Mouse (Mus musculus) Muller cell, postnatal 12 days (primary cell): ENCODE measurements around the gene Mapk13.
A peak's percentile ranks its signal among the peaks of the same experiment; 100 is the strongest.

Experiments
- DNase-seq: peaks from one replicate; pipeline ENCODE4 v3.0.0-alpha.2; 2015; ENCODE audit errors: inconsistent ontology term

The Mapk13 gene

DNA sequence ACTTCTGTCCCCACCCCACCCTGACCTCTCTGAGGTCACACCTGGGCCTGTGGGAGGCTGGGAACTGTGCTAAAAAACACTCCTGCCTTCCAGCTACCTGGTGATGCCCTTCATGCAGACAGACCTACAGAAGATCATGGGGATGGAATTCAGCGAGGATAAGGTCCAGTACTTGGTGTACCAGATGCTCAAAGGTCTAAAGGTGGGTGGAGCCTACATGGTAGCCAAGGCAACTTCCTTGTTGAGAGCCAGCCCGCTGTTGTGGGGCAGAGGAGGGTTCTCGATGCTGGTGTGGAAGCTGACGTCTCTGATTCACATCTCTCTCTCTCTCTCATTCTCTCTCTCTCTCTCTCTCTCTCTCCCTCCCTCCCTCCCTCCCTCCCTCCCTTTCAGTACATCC is 6.1 kb downstream of the Mapk13 start:
- no peak for DNase-seq

DNA sequence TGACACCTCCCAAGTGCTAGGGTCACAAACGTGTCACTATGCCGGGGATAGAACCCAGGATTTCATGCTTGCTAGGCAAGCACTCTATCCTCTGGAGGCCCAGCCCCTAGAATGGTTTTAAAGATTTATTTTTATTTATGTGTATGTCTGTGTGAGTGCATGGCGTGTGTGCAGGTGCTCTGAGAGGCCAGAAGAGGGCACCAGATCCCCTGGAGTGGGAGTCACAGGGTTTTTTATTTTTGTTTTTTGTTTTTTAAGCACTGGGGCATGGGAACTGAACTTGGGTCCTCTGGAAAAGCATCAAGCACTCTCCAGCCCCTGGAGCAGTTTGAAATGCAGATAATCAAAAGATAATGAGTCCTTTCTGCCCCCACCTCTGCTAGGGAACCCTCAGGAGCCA is 7.7 kb downstream of the Mapk13 start:
- DNase-seq = no peak

DNA sequence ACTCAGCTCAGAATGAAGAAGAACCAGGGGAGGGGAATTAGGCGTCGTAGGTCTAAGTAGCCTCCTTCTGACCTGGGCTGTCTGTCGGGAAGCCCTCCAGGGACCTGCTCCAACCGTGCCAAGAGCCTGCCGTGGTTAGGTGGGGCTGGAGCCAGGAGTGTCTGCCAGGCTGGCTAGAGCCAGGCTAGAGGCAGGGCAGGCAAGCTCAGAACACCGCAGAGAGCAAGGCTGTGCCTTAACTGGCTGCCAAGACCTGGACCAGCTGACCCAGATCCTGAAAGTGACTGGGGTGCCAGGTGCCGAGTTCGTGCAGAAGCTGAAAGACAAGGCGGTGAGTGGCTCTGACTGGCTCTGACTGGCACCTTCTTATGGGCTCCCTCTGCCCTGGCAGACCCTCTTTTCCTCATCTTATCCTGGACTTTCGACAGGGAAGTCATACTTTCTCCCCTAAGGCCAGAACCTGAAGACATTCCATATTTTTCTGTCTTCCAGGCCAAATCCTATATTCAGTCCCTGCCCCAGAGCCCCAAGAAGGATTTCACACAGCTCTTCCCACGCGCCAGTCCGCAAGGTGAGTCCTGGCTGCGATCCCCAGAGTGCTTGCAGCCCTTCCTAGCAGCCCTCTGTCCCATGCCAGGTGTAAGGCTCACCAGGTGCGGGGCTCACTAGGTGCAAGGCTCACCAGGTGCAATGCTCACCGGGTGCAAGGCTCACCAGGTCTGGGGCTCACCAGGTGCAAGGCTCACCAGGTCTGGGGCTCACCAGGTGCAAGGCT is 8.3 kb downstream of the Mapk13 start:
- DNase-seq = no peak

DNA sequence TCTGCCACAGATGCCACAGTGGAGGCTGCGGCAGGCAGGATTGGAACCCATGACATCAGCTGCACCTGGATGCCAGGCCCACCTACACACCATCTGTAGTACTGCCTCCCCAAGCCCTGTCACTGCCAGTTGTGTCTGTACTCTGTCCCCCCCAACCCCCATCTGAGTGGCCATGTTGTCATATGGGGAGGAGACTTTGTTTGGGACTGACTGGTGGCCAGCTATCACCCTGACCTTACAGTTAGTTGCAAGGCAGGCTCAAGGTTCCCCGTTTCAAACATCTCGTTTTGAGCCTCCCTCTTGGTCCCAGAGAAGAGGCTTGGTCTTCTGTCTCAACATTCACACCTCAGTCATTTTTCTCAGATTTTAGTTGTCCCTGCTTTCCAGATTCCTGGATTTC is 10.6 kb downstream of the Mapk13 start:
- DNase-seq = no peak

DNA sequence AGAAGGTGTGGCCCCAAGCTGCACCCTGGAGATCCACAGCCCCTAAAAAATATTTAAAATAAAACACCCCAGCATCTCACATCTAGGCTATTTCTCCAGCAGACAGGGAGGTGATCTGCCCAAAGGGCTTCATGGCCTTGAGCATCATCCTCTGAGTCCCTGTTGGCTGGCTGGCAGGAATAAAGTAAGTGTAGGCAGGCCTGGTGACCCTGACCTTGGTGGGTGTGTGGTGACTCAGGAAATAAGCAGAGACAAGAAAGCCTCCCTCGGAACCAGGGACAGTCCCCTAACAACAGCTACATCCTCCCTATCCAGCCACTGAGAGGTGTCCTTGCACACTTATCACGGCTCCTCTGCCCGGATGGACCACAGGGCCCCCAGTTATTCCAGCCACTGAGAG is 11.7 kb downstream of the Mapk13 start:
- no peak for DNase-seq

DNA sequence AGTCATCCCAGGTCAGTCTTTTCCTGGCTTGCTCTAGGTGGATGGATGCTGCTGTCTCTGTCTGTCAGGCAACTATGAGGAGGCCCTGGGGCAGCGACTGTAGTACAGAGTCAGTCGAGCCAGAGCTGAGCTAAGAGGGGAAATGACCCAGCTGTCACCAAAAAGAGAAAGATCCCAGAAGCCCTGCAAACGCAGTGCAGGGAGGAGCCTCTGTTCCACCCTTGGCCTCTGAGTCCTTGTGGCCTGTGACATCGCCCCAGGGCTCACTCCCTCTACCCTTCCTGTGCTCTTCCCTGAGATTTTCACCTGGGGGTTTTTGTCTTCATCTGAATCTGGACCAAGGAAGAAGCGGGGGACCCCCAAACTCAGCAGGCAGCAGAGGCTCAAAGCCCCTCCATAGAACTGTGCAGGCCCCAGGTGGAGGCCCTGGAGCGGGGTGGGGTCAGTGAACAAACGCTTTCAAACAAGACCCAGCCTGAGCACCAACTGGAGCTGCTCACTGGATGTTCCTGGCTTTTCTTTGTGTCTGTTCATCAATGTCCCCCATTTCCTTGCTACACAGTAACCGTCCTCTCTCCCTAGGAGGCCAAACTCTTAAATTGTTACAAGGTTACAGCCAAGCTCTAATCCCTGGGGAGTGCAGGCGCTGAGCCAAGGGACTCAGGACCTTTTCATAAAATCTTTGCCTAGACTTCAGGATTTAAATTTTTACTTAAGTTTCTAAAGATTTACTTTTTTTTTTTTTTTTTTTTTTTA is 12.4 kb downstream of the Mapk13 start:
- DNase-seq = no peak

DNA sequence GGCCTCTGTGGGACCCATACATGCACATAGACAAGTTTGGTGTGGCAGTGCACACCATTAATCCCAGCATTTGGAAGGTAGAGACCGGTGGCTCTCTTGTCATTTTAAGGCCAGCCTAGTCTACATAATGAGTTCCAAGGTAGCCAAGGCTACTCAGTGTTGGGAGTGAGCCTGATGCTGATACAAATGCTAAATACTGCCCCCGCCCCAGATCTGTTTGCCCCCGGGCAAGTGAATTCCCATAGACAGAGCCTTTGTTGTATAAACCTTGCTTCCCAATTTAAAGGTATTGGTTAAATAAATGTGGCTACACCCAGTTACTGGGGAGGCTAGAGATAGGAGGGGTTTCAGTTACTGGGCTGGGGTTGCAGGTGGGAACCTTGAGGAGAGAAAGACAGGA is 15.9 kb downstream of the Mapk13 start:
- DNase-seq = no peak

DNA sequence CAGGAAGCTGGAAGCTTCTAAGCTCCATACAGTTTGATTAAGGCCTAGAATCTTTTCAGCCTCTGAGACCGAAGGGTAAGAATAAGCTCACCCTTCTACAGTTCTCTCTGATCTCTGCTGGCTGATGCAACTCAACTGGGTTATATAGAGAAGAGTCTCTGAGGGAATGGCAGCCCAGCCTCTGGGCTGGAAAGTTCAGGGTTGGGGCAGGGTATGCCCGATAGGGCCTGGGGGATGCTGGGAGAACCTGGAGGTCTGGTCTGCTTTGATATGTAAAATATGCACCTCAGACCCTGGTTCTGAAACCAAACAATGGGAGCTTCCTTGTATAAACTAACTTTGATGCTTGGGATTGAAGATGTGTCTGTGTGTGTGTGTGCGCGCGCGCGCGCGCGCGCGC is 18.4 kb downstream of the Mapk13 start:
- no peak for DNase-seq

DNA sequence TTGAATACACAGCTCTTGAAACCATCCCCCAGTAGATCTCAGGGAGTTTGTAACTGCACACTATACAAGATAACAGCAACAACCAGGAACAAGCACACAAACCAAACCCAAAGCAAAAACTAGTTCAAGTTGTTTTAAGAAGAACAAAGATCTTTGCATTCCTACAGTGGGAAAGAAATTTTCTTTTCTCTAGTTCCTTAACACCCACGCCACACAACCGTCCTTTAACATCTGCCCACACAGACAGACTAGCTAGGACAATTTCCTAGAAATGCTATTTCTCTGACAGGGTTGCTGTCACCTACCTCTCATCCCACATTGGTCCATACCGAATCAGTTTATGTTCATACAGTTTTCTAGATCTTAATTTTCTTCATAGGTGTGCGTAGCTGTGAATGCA is 27.9 kb downstream of the Mapk13 start:
- DNase-seq = no peak

DNA sequence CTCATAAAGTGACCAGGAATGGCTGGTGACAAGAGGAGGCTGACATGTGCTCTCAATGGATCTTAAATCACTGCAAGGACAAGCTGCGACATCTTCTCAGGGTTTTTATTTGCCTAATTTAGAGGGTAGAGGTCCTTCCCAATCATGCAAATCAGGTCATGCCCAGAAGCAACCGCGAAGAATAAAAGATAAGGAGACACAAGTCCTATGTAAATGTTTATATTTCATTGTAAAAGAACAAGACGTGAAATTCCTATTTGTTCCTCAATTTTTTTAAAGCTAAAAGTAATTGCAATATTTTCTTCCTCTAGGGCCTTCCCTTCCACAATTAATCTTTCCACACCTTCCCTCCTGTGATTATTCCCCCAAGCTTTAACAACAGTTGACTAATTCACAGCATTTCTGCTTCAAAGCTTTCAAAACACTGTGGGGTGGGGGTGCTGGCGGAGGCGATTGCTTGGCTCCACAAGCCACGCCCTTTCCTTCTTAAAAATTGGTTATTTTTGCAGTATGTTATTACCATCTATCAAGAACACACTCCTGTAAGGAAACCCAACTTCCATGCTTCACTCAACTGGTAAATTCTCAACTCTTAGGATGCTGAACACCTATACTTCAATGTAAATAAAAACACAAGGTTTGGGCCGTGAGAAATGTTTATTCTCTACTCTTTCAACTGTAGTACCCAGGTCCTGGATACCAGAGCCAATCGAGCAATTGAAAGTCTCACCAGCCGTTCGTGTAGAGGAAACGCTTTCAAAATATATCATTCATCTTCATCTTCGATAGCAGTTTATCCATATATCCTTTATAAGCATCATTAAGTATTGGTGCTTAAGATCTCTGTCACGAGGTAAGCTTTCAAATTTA is 30.4 kb downstream of the Mapk13 start:
- peak; percentile 11 for DNase-seq

DNA sequence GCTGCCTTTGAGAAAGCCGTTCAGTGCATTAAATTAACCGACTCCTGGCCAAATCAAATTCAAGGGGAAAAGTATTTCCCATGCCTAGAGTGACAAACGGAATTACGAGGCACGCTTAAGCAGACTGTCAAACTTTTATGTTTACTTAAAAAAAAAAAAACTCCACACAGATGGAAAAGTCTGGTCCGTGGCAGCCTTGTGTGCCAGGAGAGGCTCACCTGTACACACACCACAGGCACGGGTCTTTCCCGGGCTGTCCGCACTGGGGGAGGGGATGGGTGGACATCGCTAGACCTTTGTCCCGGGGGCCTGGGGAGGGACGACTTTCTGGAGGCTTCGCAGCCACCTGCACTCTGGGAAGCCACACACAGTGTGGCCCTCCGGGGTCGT is 31.2 kb downstream of the Mapk13 start:
- no peak for DNase-seq

DNA sequence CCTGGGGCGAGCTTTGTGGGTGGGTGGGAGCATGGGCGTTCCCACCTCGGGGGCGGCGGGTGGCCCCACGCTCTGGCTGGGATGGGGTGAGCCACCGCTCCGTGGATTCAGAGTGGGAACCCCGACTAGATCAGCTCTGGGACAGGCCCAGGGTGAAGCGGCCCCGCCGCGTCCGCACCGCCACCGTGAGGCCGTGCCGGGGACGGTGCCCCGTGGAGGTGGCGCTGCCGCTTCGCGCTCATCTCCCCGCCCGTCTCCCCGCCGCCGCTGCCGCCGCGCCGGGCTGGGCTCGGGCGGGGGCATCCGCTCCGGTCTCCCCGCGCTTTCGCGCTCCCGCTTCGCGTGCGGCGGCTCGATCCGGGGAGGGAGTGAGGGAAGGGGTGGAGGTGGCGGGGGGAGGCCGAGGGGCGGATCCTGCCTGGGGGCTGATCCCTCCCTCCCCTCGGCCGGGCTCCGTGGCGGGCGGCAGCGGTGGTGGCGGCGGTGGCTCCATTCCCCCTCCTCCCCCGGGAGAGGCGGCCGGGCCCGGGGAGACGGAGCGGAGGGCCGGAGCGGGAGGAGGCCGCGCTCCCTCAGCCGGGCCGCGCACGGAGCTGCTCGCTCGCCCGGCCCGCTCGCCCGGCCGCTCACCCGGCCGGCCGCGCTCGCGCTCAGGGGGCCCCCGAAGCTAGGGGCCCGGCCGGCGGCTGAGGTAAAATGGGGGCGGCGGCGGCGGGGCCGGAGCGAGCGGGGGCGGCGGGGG is 31.7 kb downstream of the Mapk13 start, which contains the start of gene Brpf3:
TSS of gene Brpf3 (plus strand) at position 420 of the 742 bp plus-strand sequence.
- peak; percentile 89 for DNase-seq

DNA sequence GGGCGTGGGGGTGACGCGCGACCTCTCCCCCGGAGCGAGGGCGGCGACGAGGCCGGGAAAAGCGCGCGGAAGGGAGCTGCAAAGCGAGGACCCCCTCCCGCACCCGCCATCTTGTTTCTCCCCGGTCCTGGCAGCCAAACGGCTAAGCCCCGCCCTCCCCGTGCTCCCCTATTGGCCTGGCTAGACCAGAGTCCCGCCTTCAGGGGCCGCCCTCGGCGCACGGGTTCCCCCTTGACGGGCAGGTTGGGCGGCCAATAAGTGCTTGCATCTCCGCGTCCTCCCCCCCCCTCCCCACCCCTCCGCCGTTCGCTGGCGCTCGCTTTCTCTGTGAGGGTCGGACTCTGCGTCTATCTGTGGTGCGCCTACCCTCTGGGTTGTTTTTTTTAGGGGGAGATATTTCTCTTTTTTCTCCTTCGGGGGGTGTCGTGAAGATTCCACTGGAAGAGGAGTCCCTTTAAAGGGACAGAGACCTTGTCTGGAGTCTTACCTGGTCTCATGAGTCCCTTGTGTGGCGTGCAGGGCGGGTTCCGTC is 32.4 kb downstream of the Mapk13 start:
- DNase-seq = peak; percentile 99

DNA sequence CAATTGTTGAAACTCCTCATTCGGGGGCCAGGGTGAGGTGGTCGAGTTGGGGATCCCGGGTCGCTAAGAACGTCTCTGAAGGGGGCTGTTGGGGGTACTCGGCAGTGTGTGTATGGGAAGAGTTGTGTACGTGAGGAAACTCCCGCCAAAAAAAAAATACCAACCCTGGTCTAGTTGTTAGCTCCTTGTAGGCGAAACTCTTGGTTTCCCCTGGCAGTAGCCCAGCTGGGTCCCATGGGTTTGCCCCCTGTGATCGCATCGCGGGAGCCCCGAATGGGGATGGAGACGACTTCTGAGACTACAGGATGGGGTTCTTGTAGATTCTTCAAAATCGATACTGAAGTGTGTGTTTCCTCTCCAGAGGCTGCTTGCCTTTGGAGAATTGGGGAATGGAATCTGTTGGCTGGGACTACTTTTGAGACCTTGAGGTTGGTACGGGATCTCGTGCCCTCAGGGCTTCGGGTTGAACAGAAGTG is 32.9 kb downstream of the Mapk13 start:
- no peak for DNase-seq

DNA sequence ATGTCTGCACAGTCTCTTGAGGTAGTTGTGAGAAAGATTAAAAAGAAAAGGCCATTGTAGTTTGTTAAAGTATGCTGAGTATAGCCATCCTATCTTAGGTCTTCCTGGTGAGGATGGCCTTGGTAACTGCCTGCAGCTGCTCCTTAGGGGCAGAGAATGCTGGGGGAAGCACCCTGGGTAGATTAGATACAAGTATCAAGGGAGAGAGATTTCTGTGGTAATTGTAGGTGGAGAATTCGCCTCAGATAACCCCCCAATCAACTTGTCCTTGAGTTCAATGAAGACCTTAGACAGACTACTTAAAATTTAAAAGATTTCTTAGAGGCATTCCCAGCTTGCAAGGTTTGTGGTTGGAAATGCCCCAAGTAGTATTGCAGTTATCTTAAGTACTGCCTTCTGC is 34.2 kb downstream of the Mapk13 start:
- DNase-seq = no peak

DNA sequence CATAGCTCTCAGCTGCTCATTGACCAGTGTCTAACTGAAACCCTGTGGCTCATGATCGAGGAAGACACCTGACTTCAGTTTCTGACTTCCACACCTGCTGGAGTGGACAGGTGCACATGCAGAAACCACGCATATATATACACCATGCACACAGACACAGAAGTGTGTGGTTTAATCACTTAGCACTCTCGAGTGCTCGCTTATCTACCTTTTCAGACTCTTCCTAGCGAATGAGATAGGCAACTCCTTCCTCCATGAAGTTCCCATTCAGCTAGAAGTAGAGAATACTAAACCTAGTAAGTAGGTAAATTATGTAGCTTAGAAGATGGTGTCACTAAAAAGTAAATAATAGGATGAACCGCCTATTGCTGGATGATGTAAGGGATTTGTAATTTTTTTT is 35.9 kb downstream of the Mapk13 start:
- DNase-seq = no peak

DNA sequence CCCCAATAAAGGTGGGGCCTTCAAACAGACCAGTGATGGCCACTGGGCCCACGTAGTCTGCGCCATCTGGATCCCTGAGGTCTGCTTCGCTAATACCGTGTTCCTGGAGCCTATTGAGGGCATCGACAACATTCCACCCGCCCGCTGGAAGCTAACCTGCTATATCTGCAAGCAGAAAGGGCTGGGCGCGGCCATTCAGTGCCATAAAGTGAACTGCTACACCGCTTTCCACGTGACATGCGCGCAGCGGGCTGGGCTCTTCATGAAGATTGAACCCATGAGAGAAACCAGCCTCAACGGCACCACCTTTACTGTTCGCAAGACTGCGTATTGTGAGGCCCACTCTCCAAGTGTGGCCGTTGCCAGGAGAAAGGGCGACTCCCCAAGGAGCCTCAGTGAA is 37.7 kb downstream of the Mapk13 start:
- DNase-seq = no peak

DNA sequence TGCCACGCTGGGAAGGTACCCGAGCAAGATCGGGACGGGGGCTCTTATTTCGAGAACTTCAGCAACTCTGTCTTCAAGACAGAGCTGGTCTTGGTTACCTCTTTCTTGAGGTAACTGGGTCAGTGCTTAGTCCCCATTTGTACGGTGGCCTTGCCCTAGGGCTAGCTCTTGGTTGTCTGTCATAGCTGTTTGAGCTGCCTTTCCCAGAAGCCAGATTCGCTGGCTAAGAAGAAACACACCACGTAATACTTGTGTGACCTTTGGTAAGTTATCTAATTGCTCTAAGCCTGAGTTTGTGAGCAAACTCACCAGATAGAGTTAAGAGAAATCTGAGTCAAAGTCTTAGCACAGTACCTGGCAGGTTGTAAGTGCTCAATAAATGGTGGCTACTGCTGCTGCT is 39.6 kb downstream of the Mapk13 start:
- no peak for DNase-seq

DNA sequence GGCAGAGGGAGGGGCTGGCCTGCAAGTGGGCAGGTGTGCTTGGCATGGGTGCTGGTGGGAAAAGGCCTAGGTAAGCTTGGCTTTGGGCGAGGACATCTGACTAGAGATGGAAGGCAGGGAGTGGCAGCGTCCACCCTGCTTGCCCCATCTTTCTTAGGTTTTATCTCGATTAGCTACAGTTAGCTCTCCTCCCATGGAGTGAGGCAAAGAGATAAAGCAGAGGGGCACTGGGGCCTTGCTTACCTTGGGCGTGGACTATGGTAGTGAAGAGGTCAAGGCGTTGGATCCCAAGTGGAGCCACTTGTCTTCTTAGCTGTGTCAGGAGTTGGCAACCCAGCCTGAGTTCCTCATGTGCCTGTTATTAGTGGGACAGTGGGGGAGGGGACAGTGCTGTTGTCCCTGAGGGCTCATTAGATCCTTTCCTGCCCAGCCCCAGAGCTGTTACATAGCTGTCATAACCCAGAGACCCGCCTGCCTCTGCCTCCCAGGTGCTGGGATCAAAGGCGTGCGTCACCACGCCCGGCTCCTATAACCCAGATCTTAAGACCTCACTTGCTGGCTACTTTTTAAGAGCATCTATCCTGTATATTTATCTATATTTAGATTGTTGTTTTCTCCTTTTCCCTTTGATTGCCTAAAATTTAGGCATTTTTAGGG is 40.2 kb downstream of the Mapk13 start:
- DNase-seq = no peak

DNA sequence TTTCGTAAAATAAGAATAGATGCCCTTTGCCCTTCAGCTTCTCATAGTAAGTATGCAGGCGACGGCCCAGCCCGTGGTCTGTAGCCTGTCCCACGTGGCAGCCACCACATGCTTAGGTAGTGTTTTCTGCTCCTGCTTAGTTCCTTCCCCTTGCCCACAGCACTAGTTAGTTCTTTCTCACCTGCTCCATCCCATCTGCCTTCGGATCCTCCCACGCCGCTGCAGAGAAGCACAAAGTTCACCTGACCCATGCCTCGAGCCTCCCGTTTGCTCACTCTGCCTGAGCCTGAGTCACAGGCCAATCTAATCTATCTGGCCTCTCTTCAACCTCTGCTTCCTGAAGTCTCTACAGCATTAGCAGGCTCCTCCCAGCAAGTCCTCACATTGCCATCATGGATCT is 43.2 kb downstream of the Mapk13 start:
- no peak for DNase-seq
